22 mouse cellular contexts compared by ENCODE assay signal in the genomic region with DNA sequence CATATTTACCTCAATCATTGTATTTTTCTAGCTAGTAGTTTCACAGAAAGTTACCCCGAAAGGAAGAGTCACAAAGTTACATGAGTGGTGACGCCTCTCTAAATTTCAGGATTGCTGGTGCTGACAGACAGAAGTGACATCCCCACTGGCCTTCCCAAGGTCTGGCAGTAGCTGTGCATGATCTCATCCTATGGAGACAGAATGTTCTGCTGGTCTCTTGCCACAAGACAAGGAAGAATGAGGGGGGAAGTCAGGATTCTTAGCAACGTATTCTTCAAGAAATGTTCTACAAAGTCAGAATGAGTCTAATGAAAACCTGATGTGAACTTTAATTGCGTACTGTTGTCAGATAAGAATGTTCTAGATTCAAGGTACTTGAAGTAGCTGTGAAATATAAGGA.
"Had no signal": no experiment of that assay in that cellular context is flagged by ENCODE, and none has a peak within 500 bp of the region (broad histone marks: within the 10 kb centered on the region; RNA-seq: fewer than 3 reads in every experiment).

No protein-coding gene starts in this region.

- H3K27me3 ChIP-seq: heart, embryonic 12.5 days; hindbrain, embryonic 13.5 days; hindbrain, embryonic 15.5 days; kidney, embryonic 15.5 days; limb, embryonic 12.5 days; liver, embryonic 13.5 days had no signal

- DNase-seq: forebrain, postnatal 0 days; gastrocnemius, postnatal 14 days; gastrocnemius, postnatal 36 days; heart, adult 18-20 months; heart, postnatal 36 days; kidney, adult 11 months; kidney, adult 2 months; kidney, adult 9 months; kidney, postnatal 14 days; kidney, postnatal 36 days; liver; liver, embryonic 13.5 days had no signal

- H3K36me3 ChIP-seq: heart, embryonic 12.5 days; hindbrain, embryonic 13.5 days; hindbrain, embryonic 15.5 days; kidney, embryonic 15.5 days; limb, embryonic 10.5 days; limb, embryonic 12.5 days; liver, embryonic 13.5 days had no signal

- H3K27ac ChIP-seq: hindbrain, embryonic 13.5 days; hindbrain, embryonic 15.5 days; hindbrain, postnatal 0 days; kidney, embryonic 15.5 days; kidney, postnatal 0 days; layer of hippocampus, adult 2 months; left cerebral cortex, adult 2 months; limb, embryonic 10.5 days; limb, embryonic 12.5 days; liver, embryonic 13.5 days had no signal

- H3K4me3 ChIP-seq: heart, embryonic 12.5 days; hindbrain, embryonic 13.5 days; hindbrain, embryonic 15.5 days; kidney, embryonic 15.5 days; layer of hippocampus, adult 2 months; left cerebral cortex, adult 2 months; limb, embryonic 10.5 days; limb, embryonic 12.5 days; liver, embryonic 13.5 days had no signal

- H3K4me1 ChIP-seq: heart, embryonic 12.5 days; hindbrain, embryonic 13.5 days; hindbrain, embryonic 15.5 days; kidney, embryonic 15.5 days; limb, embryonic 12.5 days; liver, embryonic 13.5 days had no signal

- H3K9me3 ChIP-seq: heart, embryonic 12.5 days; hindbrain, embryonic 13.5 days; hindbrain, embryonic 15.5 days; kidney, embryonic 15.5 days; limb, embryonic 10.5 days; limb, embryonic 12.5 days; liver, embryonic 13.5 days had no signal
